Mouse (Mus musculus): ENCODE results near the gene Prdx1. TPM values are rescaled to one million over a fixed set of nuclear protein-coding genes. Genes with fewer than 3 reads are reported as not detected.

The Prdx1 gene
- polyA plus RNA-seq, 1 experiment from 2014 or later = 1,024 TPM

Other genes starting within 250 kb of the Prdx1 start
- 23.4 and 28.2 TPM in 2 replicates for gene Mast2, start 221.4 kb upstream of the Prdx1 start, polyA plus RNA-seq (2014; fragmentation: Nextera tagmentation; extraction: Ambion mirVana)
- gene Ipp, start 178.0 kb upstream of the Prdx1 start, polyA plus RNA-seq (2014; fragmentation: Nextera tagmentation; extraction: Ambion mirVana) = 4.6 and 7.8 TPM in 2 replicates
- 26.4 and 33.3 TPM in 2 replicates for gene Tmem69, start 129.6 kb upstream of the Prdx1 start, polyA plus RNA-seq (2014; fragmentation: Nextera tagmentation; extraction: Ambion mirVana)
- 37.3 and 38.8 TPM in 2 replicates for gene Gpbp1l1, start 127.9 kb upstream of the Prdx1 start, polyA plus RNA-seq (2014; fragmentation: Nextera tagmentation; extraction: Ambion mirVana)
- gene Ccdc17, start 88.9 kb upstream of the Prdx1 start, polyA plus RNA-seq (2014; fragmentation: Nextera tagmentation; extraction: Ambion mirVana) = 2.3 and 3.3 TPM in 2 replicates
- gene Nasp, start 57.6 kb upstream of the Prdx1 start, polyA plus RNA-seq (2014; fragmentation: Nextera tagmentation; extraction: Ambion mirVana) = 135 TPM in 2 replicates
- 645 and 676 TPM in 2 replicates for gene Akr1a1, start 33.9 kb upstream of the Prdx1 start, polyA plus RNA-seq (2014; fragmentation: Nextera tagmentation; extraction: Ambion mirVana)
- 25.5 and 29.1 TPM in 2 replicates for gene Mmachc, start 22.9 kb downstream of the Prdx1 start, polyA plus RNA-seq (2014; fragmentation: Nextera tagmentation; extraction: Ambion mirVana)
- gene Ccdc163, start 23.0 kb downstream of the Prdx1 start, polyA plus RNA-seq (2014; fragmentation: Nextera tagmentation; extraction: Ambion mirVana) = 16.3 and 21.0 TPM in 2 replicates
- gene Tesk2, start 35.4 kb downstream of the Prdx1 start, polyA plus RNA-seq (2014; fragmentation: Nextera tagmentation; extraction: Ambion mirVana) = 3.2 and 4.6 TPM in 2 replicates
- 21.5 and 25.1 TPM in 2 replicates for gene Toe1, start 122.1 kb downstream of the Prdx1 start, polyA plus RNA-seq (2014; fragmentation: Nextera tagmentation; extraction: Ambion mirVana)
- gene Mutyh, start 122.2 kb downstream of the Prdx1 start, polyA plus RNA-seq (2014; fragmentation: Nextera tagmentation; extraction: Ambion mirVana) = 10.9 and 12.0 TPM in 2 replicates
- 0.84 and 1.1 TPM in 2 replicates for gene Hpdl, start 136.2 kb downstream of the Prdx1 start, polyA plus RNA-seq (2014; fragmentation: Nextera tagmentation; extraction: Ambion mirVana)
- 0.86 and 1.2 TPM in 2 replicates for gene Zswim5, start 191.8 kb downstream of the Prdx1 start, polyA plus RNA-seq (2014; fragmentation: Nextera tagmentation; extraction: Ambion mirVana)